Mouse (Mus musculus) lung, postnatal 0 days (tissue): ENCODE results near the gene Sh2d1a.

ENCODE experiments used
- CTCF ChIP-seq: IDR thresholded peaks from 2 replicates; pipeline ENCODE4 v1.5.1; 2016; ENCODE audit warnings: antibody characterized with exemption, mild to moderate bottlenecking
- EP300 ChIP-seq: IDR thresholded peaks from 2 replicates; pipeline ENCODE4 v1.6.1; 2016; ENCODE audit warnings: antibody characterized with exemption, mild to moderate bottlenecking, control low read depth

DNA sequence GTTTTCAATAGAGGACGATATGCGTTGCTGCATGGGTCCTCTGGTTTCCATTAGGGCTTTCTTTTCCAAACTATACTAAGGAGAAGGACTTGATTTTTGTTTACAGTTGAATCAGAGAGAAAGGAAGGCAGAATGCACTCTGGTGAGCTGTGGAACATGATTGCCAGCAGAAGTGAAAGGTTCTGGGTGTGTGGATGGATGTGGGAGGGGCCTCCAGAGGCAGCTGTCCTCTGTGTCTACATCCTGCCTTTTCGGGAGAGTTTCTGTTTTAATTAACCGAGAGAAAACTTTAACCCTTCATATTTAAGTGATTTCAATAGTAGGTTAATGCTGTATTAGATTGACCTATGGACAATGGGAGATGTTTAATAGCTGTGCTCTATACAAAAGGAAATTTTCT lies 46.3 kb downstream of the Sh2d1a start:
- no peak for TF ChIP-seq CTCF
- no peak for TF ChIP-seq EP300
